Mouse (Mus musculus) CH12.LX (cell line): ENCODE results near the gene Emc1.

ENCODE experiments used
- CHD2 ChIP-seq: IDR thresholded peaks from 2 replicates; pipeline ENCODE4 v1.6.1; 2011; ENCODE audit warnings: low read length, improper control_type of control experiment
- CTCF ChIP-seq, 2 experiments: IDR thresholded peaks in 1 of 2; conservative IDR thresholded peaks in 1 of 2; 2 replicates each; pipeline ENCODE4 v1.5.1; 2011 to 2012; ENCODE audit warnings: low read depth in 2 of 2, low read length in 2 of 2, improper control_type of control experiment in 1 of 2, inconsistent platforms in 1 of 2, mild to moderate bottlenecking in 1 of 2, moderate library complexity in 1 of 2
- ELF1 ChIP-seq: IDR thresholded peaks from 2 replicates; pipeline ENCODE4 v1.6.1; 2014; ENCODE audit warnings: low read depth, mild to moderate bottlenecking, inconsistent platforms, low read length, improper control_type of control experiment
- EP300 ChIP-seq: IDR thresholded peaks from 2 replicates; pipeline ENCODE4 v1.6.1; 2011; ENCODE audit warnings: low read length, improper control_type of control experiment
- HCFC1 ChIP-seq: IDR thresholded peaks from 2 replicates; pipeline ENCODE4 v1.6.1; 2012; ENCODE audit warnings: low read depth, mild to moderate bottlenecking, inconsistent platforms, low read length, improper control_type of control experiment
- JUND ChIP-seq: conservative IDR thresholded peaks from 2 replicates; pipeline ENCODE4 v1.6.1; 2011; ENCODE audit warnings: low read depth, low read length, improper control_type of control experiment
- MAFK ChIP-seq: IDR thresholded peaks from 2 replicates; pipeline ENCODE4 v1.6.1; 2011; ENCODE audit warnings: low read length, improper control_type of control experiment; ENCODE audit not compliant: insufficient replicate concordance
- MAZ ChIP-seq: IDR thresholded peaks from 2 replicates; pipeline ENCODE4 v1.6.1; 2012; ENCODE audit warnings: low read depth, mild to moderate bottlenecking, inconsistent platforms, low read length, improper control_type of control experiment, moderate library complexity
- MEF2A ChIP-seq: IDR thresholded peaks from 2 replicates; pipeline ENCODE4 v1.6.1; 2014; ENCODE audit warnings: low read depth, mild to moderate bottlenecking, inconsistent platforms, low read length, improper control_type of control experiment, borderline replicate concordance
- POLR2A ChIP-seq: IDR thresholded peaks from 2 replicates; pipeline ENCODE4 v1.6.1; 2011; ENCODE audit warnings: low read depth, mild to moderate bottlenecking, improper control_type of control experiment, low read length
- POLR2AphosphoS2 ChIP-seq: IDR thresholded peaks from 2 replicates; pipeline ENCODE4 v1.6.1; 2011; ENCODE audit warnings: low read depth, low read length, improper control_type of control experiment
- SMC3 ChIP-seq: IDR thresholded peaks from 2 replicates; pipeline ENCODE4 v1.6.1; 2011; ENCODE audit warnings: low read depth, low read length, improper control_type of control experiment
- USF1 ChIP-seq: IDR thresholded peaks from 2 replicates; pipeline ENCODE4 v1.6.1; 2014; ENCODE audit warnings: low read depth, mild to moderate bottlenecking, inconsistent platforms, low read length, improper control_type of control experiment
- ZC3H11A ChIP-seq: IDR thresholded peaks from 2 replicates; pipeline ENCODE4 v1.6.1; 2012; ENCODE audit warnings: low read depth, mild to moderate bottlenecking, inconsistent platforms, low read length, improper control_type of control experiment

- no peak for TF ChIP-seq POLR2A
- TF ChIP-seq POLR2AphosphoS2, result no peak
- no peak for TF ChIP-seq MEF2A
- no peak for TF ChIP-seq SMC3
- TF ChIP-seq CTCF (conservative IDR thresholded peaks at IDR 0.05 in 1 of 2, IDR thresholded peaks at IDR 0.05 in 1 of 2; ENCODE audit: low read depth in 2 of 2, low read length in 2 of 2), result no peak
- no peak for TF ChIP-seq ZC3H11A
- no peak for TF ChIP-seq USF1
- TF ChIP-seq EP300, result no peak
- no peak for TF ChIP-seq JUND
- no peak for TF ChIP-seq CHD2
- no peak; the same call in 1 of the 2 replicates for TF ChIP-seq MAZ
- no peak for TF ChIP-seq ELF1
- TF ChIP-seq MAFK, result no peak
- TF ChIP-seq HCFC1, result no peak
Measured at GRCm38 (mm10) chr4:139380775-139381451, 28.5 kb downstream of the Emc1 start.
